Mouse (Mus musculus) left cerebral cortex, postnatal 10 days (tissue): ENCODE data around the gene Ifne. TPM values are rescaled to one million over a fixed set of nuclear protein-coding genes. Genes with fewer than 3 reads are reported as not detected.
A peak's percentile ranks its signal among the peaks of the same experiment; 100 is the strongest.

Experiments used
- microRNA-seq: library from miRNA; unstranded; fragments of <30 nt; microRNA quantifications from one replicate; pipeline ENCODE4 v1.2.0, GENCODE M21; 2022
- total RNA-seq, 2 experiments: library from RNA; stranded (reverse); gene quantifications; 2 replicates each; pipeline ENCODE4 v1.2.3; 2021

The Ifne gene
- total RNA-seq, 2 experiments from 2014 or later = not detected

Small RNA genes lying within 50 kb of the gene (microRNA-seq; reads per million reads assigned to microRNA genes)
- 448 reads per million, percentile 70 among the genes with 10 or more reads in this experiment for gene Mir31

Other genes starting within 250 kb of the Ifne start
- gene C87499, start 245.8 kb downstream of the Ifne start, total RNA-seq = not detected
- not detected for gene Ifna13, start 235.7 kb downstream of the Ifne start, total RNA-seq
- not detected for gene Ifna16, start 203.3 kb downstream of the Ifne start, total RNA-seq
- gene Ifna2, start 196.3 kb downstream of the Ifne start, total RNA-seq = not detected
- not detected for gene Ifnab, start 188.8 kb downstream of the Ifne start, total RNA-seq
- 1 to 10 TPM; 1.8 to 2.0 TPM for gene Gm26566, start 158.4 kb downstream of the Ifne start, total RNA-seq
- 100 to 1,000 TPM; 105 to 107 TPM for gene Klhl9, start 157.7 kb downstream of the Ifne start, total RNA-seq
- not detected for gene Gm13271, start 125.3 kb downstream of the Ifne start, total RNA-seq
- gene Gm13283, start 120.1 kb downstream of the Ifne start, total RNA-seq = not detected
- not detected for gene Gm13290, start 106.4 kb downstream of the Ifne start, total RNA-seq
- not detected for gene Gm13289, start 103.3 kb downstream of the Ifne start, total RNA-seq
- gene Gm13272, start 100.4 kb downstream of the Ifne start, total RNA-seq = not detected
- not detected for gene Ifnz, start 98.1 kb downstream of the Ifne start, total RNA-seq
- gene Gm13276, start 94.5 kb downstream of the Ifne start, total RNA-seq = not detected
- gene Gm13277, start 91.6 kb downstream of the Ifne start, total RNA-seq = not detected
- not detected for gene Gm13278, start 88.7 kb downstream of the Ifne start, total RNA-seq
- not detected for gene Gm13275, start 85.7 kb downstream of the Ifne start, total RNA-seq
- gene Gm13279, start 82.8 kb downstream of the Ifne start, total RNA-seq = not detected
- gene Gm13285, start 80.5 kb downstream of the Ifne start, total RNA-seq = not detected
- not detected for gene Gm13287, start 76.9 kb downstream of the Ifne start, total RNA-seq
- not detected for gene Gm13288, start 74.7 kb downstream of the Ifne start, total RNA-seq
- not detected for gene Ifna7, start 64.0 kb downstream of the Ifne start, total RNA-seq
- gene Ifna11, start 60.2 kb downstream of the Ifne start, total RNA-seq = not detected
- gene Ifna6, start 52.8 kb downstream of the Ifne start, total RNA-seq = not detected
- not detected for gene Ifna5, start 44.7 kb downstream of the Ifne start, total RNA-seq
- not detected for gene Ifna4, start 38.3 kb downstream of the Ifne start, total RNA-seq
- not detected for gene Ifna1, start 30.1 kb downstream of the Ifne start, total RNA-seq